ENCODE assay signal across 23 mouse cellular contexts in genomic region chr9:120527270-120527669, GRCm38 (mm10). TPM values are rescaled to one million over a fixed set of nuclear protein-coding genes. Genes with fewer than 3 reads are reported as not detected.
"Had no signal": no experiment of that assay in that cellular context is flagged by ENCODE, and none has a peak within 500 bp of the region (broad histone marks: within the 10 kb centered on the region; RNA-seq: fewer than 3 reads in every experiment).

No protein-coding gene starts in this region.

- DNase-seq: kidney, adult 2 months; kidney, postnatal 25 days; layer of hippocampus, adult 9-11 months; left cerebral cortex, postnatal 4 days; lung, adult 18-20 months; lung, postnatal 10 days; lung, postnatal 36 days; thymus, adult 2 months; thymus, postnatal 14 days; thymus, postnatal 4 days had no signal

- H3K27me3 ChIP-seq: limb, embryonic 12.5 days; limb, embryonic 15.5 days; liver, embryonic 15.5 days; lung, embryonic 15.5 days; midbrain, embryonic 12.5 days; midbrain, embryonic 15.5 days; neural tube, embryonic 12.5 days; neural tube, embryonic 15.5 days had no signal

- H3K9me3 ChIP-seq: limb, embryonic 15.5 days; liver, embryonic 12.5 days; liver, embryonic 15.5 days; lung, embryonic 15.5 days; midbrain, embryonic 12.5 days; midbrain, embryonic 15.5 days; neural tube, embryonic 12.5 days; neural tube, embryonic 15.5 days had no signal

- H3K4me1 ChIP-seq: limb, embryonic 12.5 days; limb, embryonic 15.5 days; liver, embryonic 12.5 days; liver, embryonic 15.5 days; lung, embryonic 15.5 days; midbrain, embryonic 12.5 days; midbrain, embryonic 15.5 days; neural tube, embryonic 12.5 days; neural tube, embryonic 15.5 days had no signal

- H3K4me2 ChIP-seq: limb, embryonic 12.5 days; limb, embryonic 15.5 days; liver, embryonic 12.5 days; liver, embryonic 15.5 days; lung, embryonic 15.5 days; midbrain, embryonic 12.5 days; midbrain, embryonic 15.5 days; neural tube, embryonic 12.5 days; neural tube, embryonic 15.5 days had no signal

- H3K36me3 ChIP-seq: limb, embryonic 12.5 days; limb, embryonic 15.5 days; liver, embryonic 12.5 days; liver, embryonic 15.5 days; lung, embryonic 15.5 days; midbrain, embryonic 12.5 days; midbrain, embryonic 15.5 days; neural tube, embryonic 12.5 days; neural tube, embryonic 15.5 days had no signal

- H3K27ac ChIP-seq: kidney, postnatal 0 days; layer of hippocampus, adult 2 months; limb, embryonic 12.5 days; limb, embryonic 15.5 days; liver, embryonic 12.5 days; liver, embryonic 15.5 days; lung, embryonic 15.5 days; midbrain, embryonic 12.5 days; midbrain, embryonic 15.5 days; neural tube, embryonic 12.5 days; neural tube, embryonic 15.5 days had no signal

- H3K4me3 ChIP-seq: layer of hippocampus, adult 2 months; limb, embryonic 12.5 days; limb, embryonic 15.5 days; liver, embryonic 12.5 days; liver, embryonic 15.5 days; lung, embryonic 15.5 days; midbrain, embryonic 12.5 days; midbrain, embryonic 15.5 days; neural tube, embryonic 12.5 days; neural tube, embryonic 15.5 days had no signal

- H3K9ac ChIP-seq: limb, embryonic 12.5 days; limb, embryonic 15.5 days; liver, embryonic 12.5 days; liver, embryonic 15.5 days; lung, embryonic 15.5 days; midbrain, embryonic 12.5 days; midbrain, embryonic 15.5 days; neural tube, embryonic 12.5 days; neural tube, embryonic 15.5 days had no signal

- ATAC-seq: inflammation-experienced regulatory T-cells, adult 6 months; intestine, embryonic 16.5 days; liver, embryonic 12.5 days; midbrain, embryonic 15.5 days had no signal

RNA-seq across cellular contexts. Expression of gene Entpd3, which starts 12.3 kb away (rescaled TPM):
- polyA plus RNA-seq: liver, embryonic 12.5 days; liver, embryonic 15.5 days had no signal
